Mouse (Mus musculus) effector memory CD4-positive, alpha-beta T cell, adult 5 months (primary cell): ENCODE data around the gene Moxd2. TPM values are rescaled to one million over a fixed set of nuclear protein-coding genes. Genes with fewer than 3 reads are reported as not detected.

Experiments used
- polyA plus RNA-seq: library from polyadenylated mRNA; unstranded; fragments of 100-300 nt; shearing (Covaris generic); gene quantifications from one replicate; pipeline ENCODE4 v1.2.1, GENCODE M21; 2017

Gene Moxd2
- not detected for polyA plus RNA-seq

DNA sequence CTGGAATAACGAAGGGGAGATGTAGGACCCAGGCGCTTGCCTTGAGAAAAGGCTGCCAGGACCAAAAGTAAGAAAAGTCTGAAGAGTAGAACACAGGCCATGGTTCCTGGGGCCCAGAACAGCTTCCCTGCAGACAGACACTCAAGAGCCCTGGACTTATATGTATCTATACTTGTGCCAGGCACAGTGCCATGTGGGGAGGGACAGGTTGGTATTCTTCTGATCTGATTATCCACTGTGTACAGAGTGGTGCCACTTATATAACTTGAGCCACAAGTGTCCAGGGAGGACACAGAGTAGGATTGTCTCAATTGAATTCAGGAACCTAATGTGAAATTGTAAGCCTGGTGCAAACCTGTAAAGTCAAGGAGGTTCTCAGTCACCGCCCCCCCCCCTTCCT is at the start of gene Moxd2:
Gene Moxd2, minus strand, starts transcription at position 101 of the 400 bp plus-strand sequence.

DNA sequence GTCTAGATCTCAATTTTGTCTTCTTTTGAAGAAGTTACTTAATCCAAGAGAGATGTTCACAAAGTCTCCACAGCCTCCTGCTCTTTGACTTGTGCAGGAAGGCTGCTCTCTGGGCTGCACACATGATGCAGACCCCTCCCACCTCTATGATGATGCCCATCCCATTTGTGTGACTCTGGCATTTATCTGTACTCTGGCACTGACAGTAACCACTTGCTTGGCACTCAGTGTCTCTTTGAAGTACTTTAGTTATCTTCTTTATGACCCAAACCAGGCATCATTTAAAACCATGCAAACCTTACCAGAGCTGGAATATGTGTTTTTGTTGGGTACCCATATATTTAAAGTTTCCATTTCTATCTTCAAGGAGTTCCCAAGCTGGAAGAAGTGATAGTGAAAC is 13.0 kb upstream of the Moxd2 start, which contains the start of gene Prss58:
Gene Prss58, minus strand, starts transcription at position 101 of the 400 bp plus-strand sequence.

Other genes starting within 250 kb of the Moxd2 start
- not detected for gene Prss58, start 12.9 kb upstream of the Moxd2 start, polyA plus RNA-seq
- gene 1700074P13Rik, start 53.1 kb upstream of the Moxd2 start, polyA plus RNA-seq: not detected
- not detected for gene Gm4744, start 64.4 kb upstream of the Moxd2 start, polyA plus RNA-seq
- not detected for gene 1810009J06Rik, start 77.3 kb upstream of the Moxd2 start, polyA plus RNA-seq
- gene Gm2663, start 112.0 kb upstream of the Moxd2 start, polyA plus RNA-seq: 1.8 TPM
- gene 2210010C04Rik, start 148.0 kb upstream of the Moxd2 start, polyA plus RNA-seq: not detected